ENCODE assay signal across 20 mouse cellular contexts in genomic region chr3:127282277-127282676, GRCm38 (mm10).
"Had no signal": no experiment of that assay in that cellular context is flagged by ENCODE, and none has a peak within 500 bp of the region (broad histone marks: within the 10 kb centered on the region; RNA-seq: fewer than 3 reads in every experiment).

No protein-coding gene starts in this region.

- H3K36me3 ChIP-seq: kidney, embryonic 15.5 days; liver, embryonic 13.5 days; midbrain, embryonic 12.5 days; neural tube, embryonic 12.5 days; neural tube, embryonic 15.5 days had no signal

- H3K27ac ChIP-seq: kidney, embryonic 15.5 days; left cerebral cortex, adult 2 months; liver, embryonic 13.5 days; midbrain, embryonic 12.5 days; neural tube, embryonic 12.5 days; neural tube, embryonic 15.5 days; stomach, postnatal 0 days had no signal

- H3K9ac ChIP-seq: kidney, embryonic 15.5 days; liver, embryonic 13.5 days; midbrain, embryonic 12.5 days; neural tube, embryonic 12.5 days; neural tube, embryonic 15.5 days had no signal

- H3K4me1 ChIP-seq: kidney, embryonic 15.5 days; liver, embryonic 13.5 days; midbrain, embryonic 12.5 days; neural tube, embryonic 12.5 days; neural tube, embryonic 15.5 days had no signal

- H3K27me3 ChIP-seq: kidney, embryonic 15.5 days; liver, embryonic 13.5 days; midbrain, embryonic 12.5 days; neural tube, embryonic 12.5 days; neural tube, embryonic 15.5 days had no signal

- H3K4me2 ChIP-seq: kidney, embryonic 15.5 days; liver, embryonic 13.5 days; midbrain, embryonic 12.5 days; neural tube, embryonic 12.5 days; neural tube, embryonic 15.5 days had no signal

- ATAC-seq: midbrain, embryonic 16.5 days had no signal

- DNase-seq: kidney, postnatal 10 days; kidney, postnatal 36 days; layer of hippocampus, postnatal 36 days; liver, embryonic 13.5 days; lung, adult 2 months; lung, postnatal 14 days; lung, postnatal 4 days; right cerebral cortex, adult 18-20 months; right cerebral cortex, postnatal 14 days; right cerebral cortex, postnatal 4 days; thymus, adult 2 months; thymus, postnatal 14 days; thymus, postnatal 4 days had no signal

- H3K4me3 ChIP-seq: kidney, embryonic 15.5 days; left cerebral cortex, adult 2 months; liver, embryonic 13.5 days; midbrain, embryonic 12.5 days; neural tube, embryonic 12.5 days; neural tube, embryonic 15.5 days had no signal

- H3K9me3 ChIP-seq: kidney, embryonic 15.5 days; liver, embryonic 13.5 days; midbrain, embryonic 12.5 days; neural tube, embryonic 12.5 days; neural tube, embryonic 15.5 days had no signal
